Mouse (Mus musculus) kidney, adult 2 months (tissue): Measurements from ENCODE around the gene Pigt. TPM values are rescaled to one million over a fixed set of nuclear protein-coding genes. Genes with fewer than 3 reads are reported as not detected.

ENCODE experiments used
- DNase-seq: peaks from one replicate; pipeline ENCODE4 v3.0.0; 2021
- H3K27ac ChIP-seq: fragments of 200-500 bp; 2 replicates; pipeline ENCODE4 v1.5.1; 2012; ENCODE audit warnings: low read depth, low read length, control low read depth, inconsistent platforms; ENCODE audit not compliant: insufficient read depth
- H3K27me3 ChIP-seq: fragments of 200-500 bp; replicated peaks from 2 replicates; pipeline ENCODE4 v1.6.1; 2012; ENCODE audit warnings: mild to moderate bottlenecking, moderate library complexity, low read length, inconsistent platforms; ENCODE audit not compliant: control insufficient read depth, insufficient read depth
- H3K36me3 ChIP-seq: fragments of 200-500 bp; 2 replicates; pipeline ENCODE4 v1.6.1; 2012; ENCODE audit warnings: mild to moderate bottlenecking, moderate library complexity, low read length, inconsistent platforms; ENCODE audit not compliant: control insufficient read depth, insufficient read depth
- H3K4me1 ChIP-seq: fragments of 200-500 bp; 2 replicates; pipeline ENCODE4 v1.6.1; 2011; ENCODE audit warnings: low read length; ENCODE audit not compliant: control insufficient read depth, insufficient read depth
- H3K4me3 ChIP-seq: fragments of 200-500 bp; 2 replicates; pipeline ENCODE4 v1.5.1; 2011; ENCODE audit warnings: mild to moderate bottlenecking, low read depth, low read length, control low read depth; ENCODE audit not compliant: insufficient read depth
- CTCF ChIP-seq: fragments of 200-500 bp; conservative IDR thresholded peaks from 2 replicates; pipeline ENCODE4 v1.5.1; 2011; ENCODE audit warnings: low read depth, mild to moderate bottlenecking, control low read depth, low read length, moderate library complexity, mixed read lengths; ENCODE audit not compliant: insufficient read depth, insufficient read length
- POLR2A ChIP-seq: fragments of 200-500 bp; IDR thresholded peaks from one replicate; pipeline ENCODE4 v1.6.1; 2011; ENCODE audit warnings: low read depth, low read length, control low read depth
- WGBS: fragments of 180-500 bp; shearing (Covaris S2); methylation state at CpG from one replicate; pipeline ENCODE4 v1.1.7; 2018; 5-methylcytosine and 5-hydroxymethylcytosine counted together
- polyA plus RNA-seq: library from polyadenylated mRNA; depleted of rRNA; stranded (reverse); fragments of >200 nt; gene quantifications from 2 replicates; pipeline ENCODE4 v1.2.3, GENCODE M21; 2012

Gene Pigt
- polyA plus RNA-seq, 1 experiment, result 101 TPM

- Histone ChIP-seq H3K36me3 (no peaks in the 10 kb centered on the region), H3K4me3 (no peak overlapping the region), H3K27ac (no peak overlapping the region), H3K4me1 (no peaks in the 10 kb centered on the region), H3K27me3 (no peaks in the 10 kb centered on the region)
- 56% methylated on average over 8 of the region's 8 CpGs for WGBS
- TF ChIP-seq POLR2A (no peak), CTCF (no peak)
- DNase-seq, result peak; percentile 80
These were observed 16.1 kb downstream of the Pigt start for GRCm38 (mm10) chr2:164513389-164513788.

GRCm38 (mm10) chr2:164514916-164515315 is 17.6 kb downstream of the Pigt start:
- DNase-seq, result peak; percentile 51
- 71% methylated on average over 3 of the region's 3 CpGs for WGBS

GRCm38 (mm10) chr2:164515897-164516296 is 18.6 kb downstream of the Pigt start:
- Histone ChIP-seq H3K36me3 (no peaks in the 10 kb centered on the region), H3K27me3 (no peaks in the 10 kb centered on the region), H3K4me3 (no peak overlapping the region), H3K4me1 (no peaks in the 10 kb centered on the region), H3K27ac (no peak overlapping the region)
- TF ChIP-seq CTCF, result no peak
- no peak for TF ChIP-seq POLR2A
- WGBS, result 82% methylated on average over 9 of the region's 9 CpGs
- no peak for DNase-seq

More at GRCm38 (mm10) chr2:164514916-164515315, 17.6 kb downstream of the Pigt start:
- no peaks in the 10 kb centered on the region for H3K4me1 ChIP-seq
- TF ChIP-seq POLR2A (no peak), CTCF (no peak)
- H3K4me3 ChIP-seq, result no peak overlapping the region
- H3K36me3 ChIP-seq, result no peaks in the 10 kb centered on the region
- no peak overlapping the region for H3K27ac ChIP-seq
- no peaks in the 10 kb centered on the region for H3K27me3 ChIP-seq

- Histone ChIP-seq H3K36me3 (no peaks in the 10 kb centered on the region), H3K4me1 (no peaks in the 10 kb centered on the region), H3K27me3 (no peaks in the 10 kb centered on the region), H3K27ac (no peak overlapping the region), H3K4me3 (no peak overlapping the region)
- DNase-seq, result peak; percentile 25
- 72% methylated on average over 11 of the region's 11 CpGs for WGBS
- no peak for TF ChIP-seq POLR2A
- TF ChIP-seq CTCF, result no peak
These were observed 19.3 kb downstream of the Pigt start for GRCm38 (mm10) chr2:164516592-164516991.

- H3K4me1 ChIP-seq, result no peaks in the 10 kb centered on the region
- TF ChIP-seq CTCF, result peak; percentile 85
- TF ChIP-seq POLR2A, result no peak
- no peaks in the 10 kb centered on the region for H3K36me3 ChIP-seq
- no peaks in the 10 kb centered on the region for H3K27me3 ChIP-seq
- no peak overlapping the region for H3K27ac ChIP-seq
- 36% methylated on average over 10 of the region's 10 CpGs for WGBS
- DNase-seq, result peak; percentile 73
- no peak overlapping the region for H3K4me3 ChIP-seq
These were observed 20.3 kb downstream of the Pigt start for GRCm38 (mm10) chr2:164517485-164518221.

- Histone ChIP-seq H3K4me3 (no peak overlapping the region), H3K27ac (no peak overlapping the region), H3K4me1 (no peaks in the 10 kb centered on the region), H3K36me3 (no peaks in the 10 kb centered on the region), H3K27me3 (no peaks in the 10 kb centered on the region)
- TF ChIP-seq POLR2A, result no peak
- TF ChIP-seq CTCF, result no peak
- 51% methylated on average over 11 of the region's 11 CpGs for WGBS
- DNase-seq, result no peak
These were observed 21.2 kb downstream of the Pigt start for GRCm38 (mm10) chr2:164518266-164519170.

GRCm38 (mm10) chr2:164519171-164519526 is 21.8 kb downstream of the Pigt start:
- H3K36me3 ChIP-seq, result no peaks in the 10 kb centered on the region
- no peak overlapping the region for H3K27ac ChIP-seq
- 66% methylated on average over 6 of the region's 6 CpGs for WGBS
- H3K27me3 ChIP-seq, result no peaks in the 10 kb centered on the region
- no peak for DNase-seq
- no peaks in the 10 kb centered on the region for H3K4me1 ChIP-seq
- no peak overlapping the region for H3K4me3 ChIP-seq
- TF ChIP-seq POLR2A (no peak), CTCF (no peak)
